Mouse (Mus musculus) olfactory bulb, adult 2 months (tissue): ENCODE data around the gene Ctnna3. TPM values are rescaled to one million over a fixed set of nuclear protein-coding genes. Genes with fewer than 3 reads are reported as not detected.
A peak's percentile ranks its signal among the peaks of the same experiment; 100 is the strongest.

ENCODE experiments used
- H3K27ac ChIP-seq: fragments of 200-500 bp; 2 replicates; pipeline ENCODE4 v1.5.1; 2012; ENCODE audit warnings: low read depth, low read length; ENCODE audit not compliant: insufficient read depth
- H3K4me1 ChIP-seq: fragments of 200-500 bp; 2 replicates; pipeline ENCODE4 v1.6.1; 2012; ENCODE audit warnings: low read length; ENCODE audit not compliant: control insufficient read depth, insufficient read depth
- H3K4me3 ChIP-seq: fragments of 200-500 bp; 2 replicates; pipeline ENCODE4 v1.5.1; 2012; ENCODE audit warnings: mild to moderate bottlenecking, low read depth, low read length, moderate library complexity; ENCODE audit not compliant: insufficient read depth
- CTCF ChIP-seq: fragments of 200-500 bp; IDR thresholded peaks from 2 replicates; pipeline ENCODE4 v1.5.1; 2012; ENCODE audit warnings: low read depth, mild to moderate bottlenecking, low read length, moderate library complexity; ENCODE audit not compliant: insufficient read depth
- POLR2A ChIP-seq: fragments of 200-500 bp; IDR thresholded peaks from 2 replicates; pipeline ENCODE4 v1.6.1; 2012; ENCODE audit warnings: mild to moderate bottlenecking, low read depth, low read length, moderate library complexity; ENCODE audit not compliant: insufficient read depth
- WGBS: fragments of 180-500 bp; shearing (Covaris S2); methylation state at CpG from one replicate; pipeline ENCODE4 v1.1.7; 2018; 5-methylcytosine and 5-hydroxymethylcytosine counted together
- polyA plus RNA-seq: library from polyadenylated mRNA; stranded (reverse); fragments of >200 nt; gene quantifications from 2 replicates; pipeline ENCODE4 v1.2.4, GENCODE M21; 2012; ENCODE audit warnings: low replicate concordance; ENCODE audit not compliant: missing spikeins, insufficient read depth, insufficient read length

Ctnna3 gene
- polyA plus RNA-seq, 1 experiment = not detected

GRCm38 (mm10) chr10:63566691-63567090, 136.8 kb downstream of the Ctnna3 start:
- Histone ChIP-seq H3K4me1 (no peaks in the 10 kb centered on the region), H3K27ac (no peak overlapping the region), H3K4me3 (no peak overlapping the region)
- WGBS = 94% methylated on average over 8 of the region's 8 CpGs
- no peak for TF ChIP-seq POLR2A
- TF ChIP-seq CTCF = no peak

- Histone ChIP-seq H3K27ac (no peak overlapping the region), H3K4me3 (no peak overlapping the region), H3K4me1 (no peaks in the 10 kb centered on the region)
- TF ChIP-seq POLR2A (no peak), CTCF (no peak)
Measured at GRCm38 (mm10) chr10:63571561-63571960, 141.7 kb downstream of the Ctnna3 start.

- TF ChIP-seq POLR2A (no peak), CTCF (no peak)
- WGBS = 94% methylated on average over 7 of the region's 7 CpGs
- H3K27ac ChIP-seq = no peak overlapping the region
- H3K4me1 ChIP-seq = no peaks in the 10 kb centered on the region
- no peak overlapping the region for H3K4me3 ChIP-seq
Measured at GRCm38 (mm10) chr10:63572866-63573265, 143.0 kb downstream of the Ctnna3 start.

GRCm38 (mm10) chr10:63574100-63574609, 144.3 kb downstream of the Ctnna3 start:
- 0 out of 2 replicates have a peak, but pooled peaks have one; percentile 21 for TF ChIP-seq CTCF
- no peak for TF ChIP-seq POLR2A
- H3K4me1 ChIP-seq = no peaks in the 10 kb centered on the region
- H3K4me3 ChIP-seq = no peak overlapping the region
- WGBS = 85% methylated on average over 7 of the region's 7 CpGs
- no peak overlapping the region for H3K27ac ChIP-seq

DNA sequence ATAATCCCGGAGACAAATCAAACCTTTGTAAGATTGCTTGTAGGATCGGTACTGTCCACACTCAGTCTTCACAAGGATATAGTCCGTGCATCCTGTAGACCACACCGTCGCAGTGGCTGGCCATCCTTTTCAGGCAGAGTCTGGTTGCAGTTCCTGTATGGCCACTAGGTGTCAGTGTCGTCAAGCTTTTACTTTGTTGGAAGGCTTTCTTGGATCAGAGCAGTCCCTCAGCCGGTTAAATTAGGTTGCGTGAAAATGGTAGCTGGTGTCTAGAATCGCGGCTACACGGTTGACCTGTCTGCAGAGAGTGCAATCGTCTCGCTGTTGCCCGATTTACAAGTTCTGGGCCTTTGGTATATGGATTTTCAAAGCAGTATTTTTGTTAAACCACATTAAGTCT, 152.7 kb downstream of the Ctnna3 start:
- H3K4me3 ChIP-seq = no peak overlapping the region; the same call in 1 of the 2 replicates
- peaks cover 6% of the 10 kb centered on the region for H3K4me1 ChIP-seq
- WGBS = 5% methylated on average over 14 of the region's 14 CpGs
- peak; percentile 33; the same call in 1 of the 2 replicates for TF ChIP-seq CTCF
- no peak for TF ChIP-seq POLR2A
- no peak overlapping the region for H3K27ac ChIP-seq

DNA sequence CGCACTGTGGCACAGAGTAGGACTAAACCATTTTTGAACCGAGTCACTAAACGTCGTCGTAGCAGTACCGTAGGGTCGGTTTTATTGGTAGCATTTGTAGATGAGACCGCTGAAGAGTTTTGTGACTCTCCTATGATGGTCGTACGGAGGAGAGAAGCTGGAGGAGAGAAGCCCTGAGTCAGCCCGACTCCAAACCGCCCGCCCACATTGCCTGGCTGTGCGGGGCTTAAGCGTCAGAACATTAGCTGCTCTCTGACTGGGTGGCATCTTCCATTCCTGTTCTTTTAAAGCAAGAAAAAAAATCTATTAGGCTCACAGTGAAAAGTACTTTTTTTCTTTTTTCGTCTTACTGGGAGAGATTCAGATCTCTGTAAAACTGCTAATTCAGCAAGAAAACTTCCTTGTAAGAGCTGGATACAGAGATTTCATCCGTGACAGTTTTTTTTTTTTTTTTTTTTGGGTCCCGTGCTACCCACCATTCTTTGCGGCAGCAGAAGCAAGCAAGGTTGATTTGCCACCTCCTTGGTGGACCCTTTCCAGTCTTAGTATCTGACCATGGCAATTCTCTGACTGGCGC, 154.0 kb downstream of the Ctnna3 start:
- WGBS = 61% methylated on average over 20 of the region's 20 CpGs
- TF ChIP-seq CTCF (no peak), POLR2A (no peak)
- Histone ChIP-seq H3K4me3 (no peak overlapping the region), H3K4me1 (peaks cover 6% of the 10 kb centered on the region), H3K27ac (no peak overlapping the region)

GRCm38 (mm10) chr10:63599417-63599816, 169.5 kb downstream of the Ctnna3 start:
- Histone ChIP-seq H3K4me3 (no peak overlapping the region), H3K4me1 (no peaks in the 10 kb centered on the region), H3K27ac (no peak overlapping the region)
- no peak for TF ChIP-seq POLR2A
- no peak for TF ChIP-seq CTCF
- WGBS = 90% methylated on average over 5 of the region's 5 CpGs

- Histone ChIP-seq H3K4me1 (no peaks in the 10 kb centered on the region), H3K27ac (no peak overlapping the region), H3K4me3 (no peak overlapping the region)
- TF ChIP-seq CTCF (no peak), POLR2A (no peak)
- WGBS = 84% methylated on average over 2 of the region's 2 CpGs
Measured at GRCm38 (mm10) chr10:63601206-63601605, 171.3 kb downstream of the Ctnna3 start.

- TF ChIP-seq CTCF = no peak
- no peak for TF ChIP-seq POLR2A
- Histone ChIP-seq H3K27ac (no peak overlapping the region), H3K4me3 (no peak overlapping the region), H3K4me1 (no peaks in the 10 kb centered on the region)
- 72% methylated on average over 1 of the region's 1 CpGs for WGBS
Measured at GRCm38 (mm10) chr10:63628546-63628945, 198.6 kb downstream of the Ctnna3 start.

- Histone ChIP-seq H3K27ac (no peak overlapping the region), H3K4me3 (no peak overlapping the region), H3K4me1 (no peaks in the 10 kb centered on the region)
- WGBS = 100% methylated on average over 1 of the region's 1 CpGs
- TF ChIP-seq CTCF (no peak), POLR2A (no peak)
Measured at GRCm38 (mm10) chr10:63633915-63634314, 204.0 kb downstream of the Ctnna3 start.
